Comparison of ENCODE assay signal across 8 mouse cellular contexts in the genomic region with DNA sequence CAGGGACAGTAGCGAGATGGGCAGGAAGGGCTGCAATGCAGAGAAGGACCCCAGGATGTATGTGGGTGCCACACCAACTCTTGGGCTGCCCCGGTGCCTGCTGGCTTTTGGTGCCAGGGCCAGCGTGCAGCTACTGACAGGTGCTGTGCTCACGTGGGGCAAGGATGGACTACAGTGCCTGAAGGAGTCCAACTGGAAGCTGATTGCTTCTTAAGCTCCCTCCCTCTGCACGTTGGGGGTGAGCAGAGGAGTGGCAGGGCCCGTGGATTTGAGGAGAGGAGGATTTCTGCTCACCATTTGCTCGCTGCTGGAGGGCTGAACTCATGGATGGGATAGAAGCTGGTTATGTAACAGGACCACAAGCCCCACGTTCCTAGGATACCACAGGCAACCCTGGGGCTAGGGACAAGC. TPM values are rescaled to one million over a fixed set of nuclear protein-coding genes. Genes with fewer than 3 reads are reported as not detected.
DNase-seq lines count a peak whose midpoint lies in the region; ATAC-seq and TF ChIP-seq lines count a peak whose summit lies in the region.

No protein-coding gene starts in this region.

- no peaks in the 10 kb centered on the region for H3K36me3 ChIP-seq in heart, embryonic 10.5 days
- peaks cover 0 to 14% of the 10 kb centered on the region in 2 experiments; a peak in 2 of 4 replicates for H3K36me3 ChIP-seq in MEL (ENCODE audit: control insufficient read depth in 1 of 2, insufficient read depth in 2 of 2, low read length in 2 of 2)
- no peaks in the 10 kb centered on the region for H3K36me3 ChIP-seq in forebrain, embryonic 11.5 days (ENCODE audit: control insufficient read depth, insufficient read depth, low read length)
- H3K36me3 ChIP-seq in lung, embryonic 15.5 days, result no peaks in the 10 kb centered on the region

- peak overlapping the region; percentile 46 for H3K4me2 ChIP-seq in forebrain, embryonic 11.5 days (ENCODE audit: low read depth, low read length, severe bottlenecking)
- peak overlapping the region; percentile 67 for H3K4me2 ChIP-seq in lung, embryonic 15.5 days

- no peak for ATAC-seq in forebrain, embryonic 11.5 days (replicated peaks; ENCODE audit: low FRiP score)
- peak; percentile 41 for ATAC-seq in lung, embryonic 15.5 days (ENCODE audit: borderline replicate concordance, extremely low read depth, low FRiP score, low TSS enrichment)

- 12% methylated on average over 8 of the region's 8 CpGs for WGBS in heart, embryonic 10.5 days
- 13% methylated on average over 8 of the region's 8 CpGs for WGBS in forebrain, embryonic 11.5 days
- 6% methylated on average over 8 of the region's 8 CpGs for WGBS in lung, embryonic 15.5 days

- DNase-seq in heart, embryonic 10.5 days (ENCODE audit: low spot score), result peak; percentile 77
- no peak for DNase-seq in heart, adult 9 months (ENCODE audit: low spot score in 2 of 2)
- no peak for DNase-seq in MEL (ENCODE audit: low read depth, low spot score)
- no peak for DNase-seq in forebrain, embryonic 11.5 days (ENCODE audit: low spot score)
- peak; percentile 76 to 83 for DNase-seq in kidney, adult 8-10 months
- peak; percentile 28 for DNase-seq in right cerebral cortex, postnatal 4 days
- no peak for DNase-seq in thymus, postnatal 25 days

- no peak for TF ChIP-seq POLR2A in MEL (IDR thresholded peaks at IDR 0.05; ENCODE audit: control insufficient read depth in 1 of 2, insufficient read depth in 1 of 2, low read depth in 1 of 2, low read length in 2 of 2, poor library complexity in 1 of 2)

- TF ChIP-seq EP300 in MEL (IDR thresholded peaks at IDR 0.05; ENCODE audit: low read depth in 1 of 2, low read length in 2 of 2), result no peak

- peak overlapping the region; percentile 46 for H3K4me3 ChIP-seq in heart, embryonic 10.5 days
- H3K4me3 ChIP-seq in MEL (ENCODE audit: control insufficient read depth in 1 of 2, insufficient read depth in 1 of 2, low read depth in 2 of 2, low read length in 2 of 2), result peak overlapping the region; percentile 56 to 62
- H3K4me3 ChIP-seq in forebrain, embryonic 11.5 days (ENCODE audit: low read depth, low read length), result peak overlapping the region; percentile 2; the same call in 1 of the 2 replicates
- H3K4me3 ChIP-seq in lung, embryonic 15.5 days, result peak overlapping the region; percentile 42

- H3K27ac ChIP-seq in heart, embryonic 10.5 days, result peak overlapping the region; percentile 69
- H3K27ac ChIP-seq in MEL (ENCODE audit: control insufficient read depth, low read depth, low read length), result peak overlapping the region; percentile 30
- no peak overlapping the region for H3K27ac ChIP-seq in forebrain, embryonic 11.5 days (ENCODE audit: low read depth, low read length)
- peak overlapping the region; percentile 91 for H3K27ac ChIP-seq in lung, embryonic 15.5 days

- H3K9me3 ChIP-seq in heart, embryonic 10.5 days, result no peaks in the 10 kb centered on the region
- no peaks in the 10 kb centered on the region for H3K9me3 ChIP-seq in MEL (replicated peaks; ENCODE audit: insufficient read depth, low read length)
- no peaks in the 10 kb centered on the region for H3K9me3 ChIP-seq in forebrain, embryonic 11.5 days (ENCODE audit: control insufficient read depth, low read length)
- H3K9me3 ChIP-seq in lung, embryonic 15.5 days, result no peaks in the 10 kb centered on the region

- peaks cover 49% of the 10 kb centered on the region for H3K4me1 ChIP-seq in heart, embryonic 10.5 days
- H3K4me1 ChIP-seq in MEL (ENCODE audit: control insufficient read depth in 1 of 2, insufficient read depth in 2 of 2, low read length in 2 of 2), result peaks cover 6 to 21% of the 10 kb centered on the region in 2 experiments
- peaks cover 9% of the 10 kb centered on the region; the same call in 1 of the 2 replicates for H3K4me1 ChIP-seq in forebrain, embryonic 11.5 days (replicated peaks; ENCODE audit: control insufficient read depth, insufficient read depth, low read length)
- H3K4me1 ChIP-seq in lung, embryonic 15.5 days, result peaks cover 59% of the 10 kb centered on the region

- H3K79me2 ChIP-seq in MEL (ENCODE audit: control insufficient read depth, insufficient read depth, low read length, poor library complexity), result no peaks in the 10 kb centered on the region; the same call in 1 of the 2 replicates

- peaks cover 9% of the 10 kb centered on the region for H3K27me3 ChIP-seq in heart, embryonic 10.5 days (ENCODE audit: insufficient read depth, poor library complexity, severe bottlenecking)
- no peaks in the 10 kb centered on the region for H3K27me3 ChIP-seq in MEL (ENCODE audit: control insufficient read depth in 1 of 2, insufficient read depth in 2 of 2, low read length in 2 of 2)
- no peaks in the 10 kb centered on the region for H3K27me3 ChIP-seq in forebrain, embryonic 11.5 days (ENCODE audit: control insufficient read depth, insufficient read depth, low read length)
- no peaks in the 10 kb centered on the region for H3K27me3 ChIP-seq in lung, embryonic 15.5 days

- TF ChIP-seq RAD21 in MEL (IDR thresholded peaks at IDR 0.05; ENCODE audit: low read depth, low read length), result no peak

- H3K9ac ChIP-seq in MEL (ENCODE audit: control insufficient read depth, low read depth, low read length, poor library complexity, severe bottlenecking), result peak overlapping the region; percentile 63
- peak overlapping the region; percentile 29 for H3K9ac ChIP-seq in forebrain, embryonic 11.5 days (ENCODE audit: low read length)
- H3K9ac ChIP-seq in lung, embryonic 15.5 days, result peak overlapping the region; percentile 32

- no peak for TF ChIP-seq CTCF in MEL (IDR thresholded peaks at IDR 0.05 in 2 of 3, conservative IDR thresholded peaks at IDR 0.05 in 1 of 3; ENCODE audit: control insufficient read depth in 1 of 3, insufficient read depth in 1 of 3, low read depth in 2 of 3, low read length in 3 of 3, poor library complexity in 1 of 3, severe bottlenecking in 1 of 3)

TF ChIP-seq in MEL, 35 proteins besides CTCF, POLR2A, EP300 and RAD21:
- no peak for TF ChIP-seq MAX (IDR thresholded peaks at IDR 0.05; ENCODE audit: low read length)
- TF ChIP-seq USF1 (IDR thresholded peaks at IDR 0.05; ENCODE audit: low read depth, low read length), result peak; percentile 4; the same call in 1 of the 2 replicates
- no peak for TF ChIP-seq ELF1 (IDR thresholded peaks at IDR 0.05; ENCODE audit: low read depth, low read length)
- TF ChIP-seq TBP (IDR thresholded peaks at IDR 0.05; ENCODE audit: low read depth, low read length), result no peak

RNA-seq across cellular contexts. Expression of a gene that starts 0.7 kb away (rescaled TPM):
- 17.3 and 20.2 TPM in 2 replicates for polyA plus RNA-seq in heart, embryonic 10.5 days (2016; fragmentation: Nextera tagmentation; extraction: Ambion mirVana)
- total RNA-seq in MEL (2012; rRNA removed), result 11.6 and 12.3 TPM in 2 replicates
- polyA plus RNA-seq in MEL (2012; ENCODE audit: insufficient read depth in 1 of 2, insufficient read length in 2 of 2, low read depth in 1 of 2, low replicate concordance in 2 of 2, missing spikeins in 1 of 2), result 10 to 100 TPM in 1 of 2 experiments, not detected in 1; 21.7 TPM
- polyA plus RNA-seq in forebrain, embryonic 11.5 days (2014; fragmentation: Nextera tagmentation; extraction: Ambion mirVana), result 16.8 and 17.4 TPM in 2 replicates
- 27.4 and 31.4 TPM in 2 replicates for polyA plus RNA-seq in lung, embryonic 15.5 days (2015; fragmentation: Nextera tagmentation; extraction: Ambion mirVana)

RNA-seq across cellular contexts. Expression of a gene that starts 55.6 kb away (rescaled TPM):
- 13.0 and 15.6 TPM in 2 replicates for polyA plus RNA-seq in heart, embryonic 10.5 days (2016; fragmentation: Nextera tagmentation; extraction: Ambion mirVana)
- 21.6 and 23.5 TPM in 2 replicates for total RNA-seq in MEL (2012; rRNA removed)
- polyA plus RNA-seq in MEL (2012; ENCODE audit: insufficient read depth in 1 of 2, insufficient read length in 2 of 2, low read depth in 1 of 2, low replicate concordance in 2 of 2, missing spikeins in 1 of 2), result 10 to 100 TPM in 1 of 2 experiments, not detected in 1; 20.7 TPM
- polyA plus RNA-seq in forebrain, embryonic 11.5 days (2014; fragmentation: Nextera tagmentation; extraction: Ambion mirVana), result 22.1 and 23.6 TPM in 2 replicates
- polyA plus RNA-seq in lung, embryonic 15.5 days (2015; fragmentation: Nextera tagmentation; extraction: Ambion mirVana), result 27.0 and 29.1 TPM in 2 replicates

RNA-seq across cellular contexts. Expression of a gene that starts 57.6 kb away (rescaled TPM):
- polyA plus RNA-seq in heart, embryonic 10.5 days (2016; fragmentation: Nextera tagmentation; extraction: Ambion mirVana), result 140 and 141 TPM in 2 replicates
- total RNA-seq in MEL (2012; rRNA removed), result 191 and 197 TPM in 2 replicates
- polyA plus RNA-seq in MEL (2012; ENCODE audit: insufficient read depth in 1 of 2, insufficient read length in 2 of 2, low read depth in 1 of 2, low replicate concordance in 2 of 2, missing spikeins in 1 of 2), result 100 to 1,000 TPM in 1 of 2 experiments, not detected in 1; 281 TPM
- polyA plus RNA-seq in forebrain, embryonic 11.5 days (2014; fragmentation: Nextera tagmentation; extraction: Ambion mirVana), result 172 and 188 TPM in 2 replicates
- polyA plus RNA-seq in lung, embryonic 15.5 days (2015; fragmentation: Nextera tagmentation; extraction: Ambion mirVana), result 100 and 111 TPM in 2 replicates

RNA-seq across cellular contexts. Expression of a gene that starts 58.1 kb away (rescaled TPM):
- 30.1 and 34.2 TPM in 2 replicates for polyA plus RNA-seq in heart, embryonic 10.5 days (2016; fragmentation: Nextera tagmentation; extraction: Ambion mirVana)
- total RNA-seq in MEL (2012; rRNA removed), result 16.9 and 18.2 TPM in 2 replicates
- 100 to 1,000 TPM in 1 of 2 experiments, 10 to 100 TPM in 1; 41.5 to 108 TPM for polyA plus RNA-seq in MEL (2012; ENCODE audit: insufficient read depth in 1 of 2, insufficient read length in 2 of 2, low read depth in 1 of 2, low replicate concordance in 2 of 2, missing spikeins in 1 of 2)
- 50.1 and 57.6 TPM in 2 replicates for polyA plus RNA-seq in forebrain, embryonic 11.5 days (2014; fragmentation: Nextera tagmentation; extraction: Ambion mirVana)
- polyA plus RNA-seq in lung, embryonic 15.5 days (2015; fragmentation: Nextera tagmentation; extraction: Ambion mirVana), result 30.4 and 30.7 TPM in 2 replicates

Comparison
In these comparisons a context has a peak if more than half of its experiments do, and no peak if none do; other contexts are left out.
1. DNase-seq: peak in heart, embryonic 10.5 days (single experiment), kidney, adult 8-10 months (2 of 2) and right cerebral cortex, postnatal 4 days (single experiment); none in heart, adult 9 months (0 of 2), MEL (single experiment), forebrain, embryonic 11.5 days (single experiment) and thymus, postnatal 25 days (single experiment).
2. H3K4me3 ChIP-seq: peak in every context shown above with its lines; median percentile 59 in MEL; 46 in heart, embryonic 10.5 days; 42 in lung, embryonic 15.5 days; 2 in forebrain, embryonic 11.5 days.
3. Peak in every context shown above with its lines, with median percentiles within 50 percentile points of each other: H3K9ac ChIP-seq.